Mouse (Mus musculus): Measurements from ENCODE around the gene Ltf. TPM values are rescaled to one million over a fixed set of nuclear protein-coding genes. Genes with fewer than 3 reads are reported as not detected.
A peak's percentile ranks its signal among the peaks of the same experiment; 100 is the strongest.

Gene Ltf
- polyA plus RNA-seq, 1 experiment from 2014 or later = 0.27 TPM

GRCm38 (mm10) chr9:111046222-111046621 lies 27.2 kb downstream of the Ltf start:
- WGBS = 82% methylated on average over 3 of the region's 3 CpGs

DNA sequence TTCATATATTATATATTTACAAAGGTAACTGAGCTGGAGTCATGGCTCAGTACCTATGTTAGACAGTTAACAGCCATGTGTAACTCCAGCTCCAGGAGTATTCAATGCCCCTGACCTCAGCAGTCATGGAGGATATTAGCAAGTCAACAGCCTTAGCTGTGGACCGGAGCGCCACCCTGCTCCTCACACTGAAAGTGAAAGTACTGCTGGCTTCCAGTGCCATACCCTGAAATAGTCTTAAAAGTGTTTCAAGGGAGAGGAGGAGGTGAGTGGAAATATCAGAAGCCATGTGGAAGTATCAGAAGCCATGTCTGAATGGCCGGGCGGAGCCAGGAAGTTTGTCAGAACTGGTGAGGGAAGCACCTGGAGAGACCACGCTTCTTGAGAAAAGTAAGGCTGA lies 28.2 kb downstream of the Ltf start:
- no peaks in the 10 kb centered on the region for H3K36me3 ChIP-seq
- WGBS = 96% methylated on average over 5 of the region's 5 CpGs
- H3K4me3 ChIP-seq = no peak overlapping the region
- no peaks in the 10 kb centered on the region for H3K27me3 ChIP-seq (ENCODE audit: insufficient read depth, poor library complexity, severe bottlenecking)
- no peak overlapping the region for H3K27ac ChIP-seq
- no peaks in the 10 kb centered on the region for H3K4me1 ChIP-seq (replicated peaks)
- H3K9me3 ChIP-seq = no peaks in the 10 kb centered on the region
- no peak for DNase-seq (ENCODE audit: low spot score)

More at GRCm38 (mm10) chr9:111046222-111046621, 27.2 kb downstream of the Ltf start:
- H3K4me1 ChIP-seq (replicated peaks) = no peaks in the 10 kb centered on the region
- H3K36me3 ChIP-seq = no peaks in the 10 kb centered on the region
- H3K9me3 ChIP-seq = no peaks in the 10 kb centered on the region
- H3K27me3 ChIP-seq (ENCODE audit: insufficient read depth, poor library complexity, severe bottlenecking) = no peaks in the 10 kb centered on the region
- DNase-seq (ENCODE audit: low spot score) = no peak
- H3K4me3 ChIP-seq = no peak overlapping the region
- no peak overlapping the region for H3K27ac ChIP-seq

DNA sequence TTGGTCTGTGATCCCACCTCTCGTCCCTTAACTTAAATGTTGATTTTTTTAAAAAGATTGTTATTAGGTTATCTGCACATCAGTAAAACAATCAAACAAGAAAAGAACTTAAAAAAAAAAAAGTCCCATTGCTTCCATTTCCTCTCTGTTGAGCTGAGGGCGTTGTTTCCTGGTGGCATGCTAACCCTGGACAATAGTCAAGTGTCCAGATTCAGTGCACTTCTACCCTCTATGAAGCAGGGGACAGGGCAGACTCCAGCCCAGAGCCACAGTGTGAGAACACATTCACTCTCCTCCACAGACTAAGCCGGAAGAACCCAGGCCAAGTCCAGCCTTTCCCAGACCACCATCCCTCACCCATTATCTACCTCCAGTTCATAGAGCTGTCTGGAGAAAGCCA lies 29.4 kb downstream of the Ltf start:
- 80% methylated on average over 3 of the region's 3 CpGs for WGBS
- Histone ChIP-seq H3K36me3 (no peaks in the 10 kb centered on the region), H3K9me3 (no peaks in the 10 kb centered on the region), H3K4me3 (no peak overlapping the region), H3K4me1 (replicated peaks) (no peaks in the 10 kb centered on the region), H3K27ac (no peak overlapping the region), H3K27me3 (ENCODE audit: insufficient read depth, poor library complexity, severe bottlenecking) (no peaks in the 10 kb centered on the region)
- no peak for DNase-seq (ENCODE audit: low spot score)

GRCm38 (mm10) chr9:111054923-111055322 lies 35.9 kb downstream of the Ltf start:
- Histone ChIP-seq H3K36me3 (no peaks in the 10 kb centered on the region), H3K9me3 (no peaks in the 10 kb centered on the region), H3K27ac (no peak overlapping the region), H3K4me3 (no peak overlapping the region), H3K27me3 (ENCODE audit: insufficient read depth, poor library complexity, severe bottlenecking) (no peaks in the 10 kb centered on the region), H3K4me1 (replicated peaks) (peaks cover 22% of the 10 kb centered on the region)
- no peak for DNase-seq (ENCODE audit: low spot score)
- WGBS = 89% methylated on average over 9 of the region's 9 CpGs

DNA sequence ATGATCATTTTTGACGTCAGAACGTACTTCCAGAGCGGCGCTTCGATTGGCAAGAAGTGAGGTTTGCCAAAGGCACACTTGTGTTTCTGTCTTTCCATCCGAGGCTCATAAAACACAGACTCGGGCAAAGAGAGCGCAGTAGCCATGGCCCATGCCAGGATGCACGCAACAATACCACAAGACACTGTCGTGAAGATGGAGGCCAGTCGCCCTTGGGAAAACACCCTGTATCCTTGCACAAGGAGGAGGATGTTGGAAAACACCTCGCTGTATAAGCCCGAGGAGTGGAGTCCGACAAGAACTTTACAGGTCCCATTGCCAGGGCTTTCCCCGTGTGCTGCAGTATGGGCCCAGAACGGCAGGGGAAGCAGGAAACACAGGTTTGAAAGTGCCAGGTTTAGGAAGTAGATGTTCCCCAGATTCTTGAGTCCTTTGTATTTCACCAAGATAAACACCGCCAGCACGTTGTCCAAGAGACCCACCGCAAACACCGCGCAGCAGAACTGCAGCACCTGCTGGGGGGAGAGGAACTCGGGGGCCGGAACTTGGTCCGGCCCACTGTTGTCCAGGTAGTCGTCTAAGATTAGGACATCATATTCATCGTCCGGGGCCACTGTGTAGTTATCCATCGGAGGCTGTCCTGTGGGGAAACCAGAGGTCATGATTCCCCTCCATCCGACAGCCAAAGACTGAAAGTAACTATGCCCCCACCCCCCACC lies 36.9 kb downstream of the Ltf start:
- Histone ChIP-seq H3K27ac (peak overlapping the region; percentile 37; the same call in 1 of the 2 replicates), H3K4me3 (peak overlapping the region; percentile 34), H3K4me1 (replicated peaks) (peaks cover 22% of the 10 kb centered on the region), H3K9me3 (no peaks in the 10 kb centered on the region), H3K27me3 (ENCODE audit: insufficient read depth, poor library complexity, severe bottlenecking) (no peaks in the 10 kb centered on the region), H3K36me3 (no peaks in the 10 kb centered on the region)
- 78% methylated on average over 29 of the region's 29 CpGs for WGBS
- no peak for DNase-seq (ENCODE audit: low spot score)

- 42% methylated on average over 11 of the region's 11 CpGs for WGBS
- Histone ChIP-seq H3K4me1 (replicated peaks) (peaks cover 22% of the 10 kb centered on the region), H3K27me3 (ENCODE audit: insufficient read depth, poor library complexity, severe bottlenecking) (no peaks in the 10 kb centered on the region), H3K4me3 (peak overlapping the region; percentile 34), H3K27ac (peak overlapping the region; percentile 37; the same call in 1 of the 2 replicates), H3K36me3 (no peaks in the 10 kb centered on the region), H3K9me3 (no peaks in the 10 kb centered on the region)
- DNase-seq (ENCODE audit: low spot score) = no peak
These were observed 37.4 kb downstream of the Ltf start for GRCm38 (mm10) chr9:111056519-111056797.

DNA sequence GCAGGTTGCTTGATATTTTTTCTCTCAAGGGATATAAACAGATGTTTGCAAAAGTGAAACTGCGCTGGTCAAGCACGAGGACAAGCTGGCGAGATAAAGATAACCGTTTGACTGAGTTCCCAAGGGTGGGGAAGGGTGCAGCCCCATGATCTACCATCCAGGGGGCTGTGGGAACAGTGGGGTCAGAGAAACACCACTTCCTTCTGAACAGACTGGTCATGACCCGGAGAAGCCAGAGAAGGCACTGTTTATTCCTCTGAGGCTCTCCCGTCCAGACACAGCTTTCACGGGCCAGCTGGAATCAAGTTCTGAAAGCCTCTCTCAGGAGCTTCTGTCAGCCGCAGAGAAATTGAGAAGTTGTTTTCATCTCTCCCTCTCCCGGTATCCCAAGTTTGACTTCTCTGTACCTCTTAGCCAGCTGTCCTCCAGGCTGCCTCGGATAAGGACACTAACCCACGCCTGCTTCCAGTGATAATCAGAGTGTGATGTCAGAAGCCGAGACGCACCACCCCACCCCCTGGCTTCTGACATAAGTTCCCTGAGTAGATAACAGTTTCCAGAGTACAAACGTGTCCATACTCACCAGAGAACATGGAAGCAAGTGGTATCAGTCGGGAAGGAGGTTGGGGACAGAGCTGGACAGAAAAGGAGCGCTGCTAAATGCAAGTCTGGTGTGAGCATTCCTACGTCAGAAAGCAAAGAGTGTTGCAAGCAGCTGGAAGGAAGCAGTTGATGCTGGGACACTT lies 37.9 kb downstream of the Ltf start, which contains the start of gene Ccrl2:
Ccrl2 (minus strand) TSS at position 722 of the 746 bp plus-strand sequence.
- Histone ChIP-seq H3K27me3 (ENCODE audit: insufficient read depth, poor library complexity, severe bottlenecking) (no peaks in the 10 kb centered on the region), H3K9me3 (no peaks in the 10 kb centered on the region), H3K4me3 (peak within 1 kb of the TSS; percentile 34), H3K27ac (peak within 1 kb of the TSS; percentile 37), H3K36me3 (no peaks in the 10 kb centered on the region), H3K4me1 (replicated peaks) (peaks cover 22% of the 10 kb centered on the region)
- WGBS = 53% methylated on average over 17 of the region's 17 CpGs
- DNase-seq (ENCODE audit: low spot score) = peak; percentile 20

GRCm38 (mm10) chr9:111057544-111058370 lies 38.7 kb downstream of the Ltf start:
- DNase-seq (ENCODE audit: low spot score) = no peak
- peaks cover 26% of the 10 kb centered on the region for H3K4me1 ChIP-seq (replicated peaks)
- H3K9me3 ChIP-seq = no peaks in the 10 kb centered on the region
- H3K36me3 ChIP-seq = no peaks in the 10 kb centered on the region
- H3K27ac ChIP-seq = no peak overlapping the region
- H3K27me3 ChIP-seq (ENCODE audit: insufficient read depth, poor library complexity, severe bottlenecking) = no peaks in the 10 kb centered on the region
- H3K4me3 ChIP-seq = no peak overlapping the region; the same call in 1 of the 2 replicates
- 72% methylated on average over 14 of the region's 14 CpGs for WGBS

DNA sequence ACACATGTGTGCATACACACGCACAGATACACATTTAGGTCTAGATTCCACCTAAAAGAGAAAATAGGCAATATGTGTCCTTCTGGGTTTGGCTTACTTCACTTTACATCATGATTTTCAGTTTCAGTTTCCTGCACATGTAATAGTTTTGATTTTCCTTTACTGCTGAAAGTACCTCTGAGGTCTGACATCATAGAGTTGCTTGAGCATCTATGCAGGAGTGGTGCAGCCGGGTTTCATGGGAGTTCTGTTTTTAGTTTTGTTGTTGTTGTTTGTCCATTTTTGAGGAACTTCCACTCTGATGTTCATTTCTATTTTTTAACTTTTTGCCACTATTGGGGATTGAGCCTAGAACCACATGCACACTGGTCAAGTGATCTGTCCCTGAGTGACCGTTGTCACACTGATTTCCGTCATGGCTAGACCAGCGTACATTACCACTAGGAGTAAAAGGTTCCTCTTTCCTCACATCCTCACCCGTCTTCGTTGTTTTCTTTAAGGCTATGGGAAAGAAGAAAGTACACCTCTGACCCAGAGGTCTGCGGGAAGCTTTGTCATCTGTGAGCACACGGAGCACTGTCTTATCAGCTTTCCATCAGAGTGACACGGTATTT lies 40.0 kb downstream of the Ltf start:
- Histone ChIP-seq H3K4me1 (replicated peaks) (peaks cover 27% of the 10 kb centered on the region), H3K36me3 (no peaks in the 10 kb centered on the region), H3K27ac (no peak overlapping the region), H3K27me3 (ENCODE audit: insufficient read depth, poor library complexity, severe bottlenecking) (no peaks in the 10 kb centered on the region), H3K4me3 (no peak overlapping the region), H3K9me3 (no peaks in the 10 kb centered on the region)
- WGBS = 76% methylated on average over 10 of the region's 10 CpGs
- DNase-seq (ENCODE audit: low spot score) = no peak

DNA sequence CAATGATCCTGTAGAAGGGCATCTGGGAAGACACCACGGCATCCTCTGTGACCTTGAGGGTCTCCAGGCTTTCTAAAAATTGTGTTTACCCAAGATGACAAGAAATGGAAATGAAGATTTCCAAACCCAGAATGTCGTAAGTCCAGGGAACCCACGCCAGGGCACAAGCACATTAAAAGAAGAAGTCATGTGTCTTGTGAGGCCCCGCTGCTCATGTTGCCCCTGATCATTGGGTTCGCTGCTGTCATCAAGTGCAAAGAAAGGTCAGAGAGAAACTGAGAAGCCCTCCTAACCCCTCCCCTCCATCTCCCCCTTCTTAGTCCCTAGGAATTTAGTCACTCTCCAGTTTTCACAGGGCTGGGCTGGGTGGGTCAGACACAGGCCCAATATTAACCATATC lies 43.8 kb downstream of the Ltf start:
- 75% methylated on average over 5 of the region's 5 CpGs for WGBS
- Histone ChIP-seq H3K27ac (no peak overlapping the region), H3K9me3 (no peaks in the 10 kb centered on the region), H3K4me3 (no peak overlapping the region), H3K27me3 (ENCODE audit: insufficient read depth, poor library complexity, severe bottlenecking) (no peaks in the 10 kb centered on the region), H3K36me3 (no peaks in the 10 kb centered on the region), H3K4me1 (replicated peaks) (0 out of 2 replicates have a peak, but pooled peaks cover 5% of the 10 kb centered on the region)
- DNase-seq (ENCODE audit: low spot score) = no peak

GRCm38 (mm10) chr9:111067052-111067451 lies 48.0 kb downstream of the Ltf start:
- no peaks in the 10 kb centered on the region for H3K27me3 ChIP-seq (ENCODE audit: insufficient read depth, poor library complexity, severe bottlenecking)
- H3K9me3 ChIP-seq = no peaks in the 10 kb centered on the region
- H3K36me3 ChIP-seq = no peaks in the 10 kb centered on the region
- no peak overlapping the region for H3K4me3 ChIP-seq
- no peak for DNase-seq (ENCODE audit: low spot score)
- 86% methylated on average over 4 of the region's 4 CpGs for WGBS
- no peak overlapping the region for H3K27ac ChIP-seq
- 0 out of 2 replicates have a peak, but pooled peaks cover 11% of the 10 kb centered on the region for H3K4me1 ChIP-seq (replicated peaks)

DNA sequence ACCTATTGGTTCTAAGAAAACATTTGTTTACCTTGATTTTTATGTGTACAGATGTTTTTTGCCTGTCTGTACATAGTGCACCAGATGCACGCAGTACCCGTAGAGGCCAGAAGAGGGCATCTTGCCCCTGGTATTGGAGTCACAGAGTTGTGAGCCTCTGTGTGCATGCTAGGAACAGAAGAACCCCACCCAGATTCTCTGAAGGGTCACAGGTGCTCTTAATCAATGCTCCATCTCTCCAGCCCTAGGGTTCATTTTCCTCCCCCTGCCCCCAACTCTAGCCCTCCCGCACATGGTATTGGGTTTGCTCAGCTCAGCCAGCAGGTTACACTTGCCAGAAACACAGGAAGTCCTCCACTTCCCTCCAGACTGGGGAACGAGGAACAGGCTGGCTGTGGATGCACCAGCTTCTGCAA lies 51.5 kb downstream of the Ltf start:
- H3K4me3 ChIP-seq = no peak overlapping the region
- H3K27ac ChIP-seq = no peak overlapping the region
- peaks cover 6% of the 10 kb centered on the region; the same call in 1 of the 2 replicates for H3K9me3 ChIP-seq
- WGBS = 37% methylated on average over 4 of the region's 4 CpGs
- no peaks in the 10 kb centered on the region for H3K36me3 ChIP-seq
- H3K27me3 ChIP-seq (ENCODE audit: insufficient read depth, poor library complexity, severe bottlenecking) = no peaks in the 10 kb centered on the region
- DNase-seq (ENCODE audit: low spot score) = peak; percentile 57
- H3K4me1 ChIP-seq (replicated peaks) = 0 out of 2 replicates have a peak, but pooled peaks cover 6% of the 10 kb centered on the region

All from hindbrain, embryonic 10.5 days (tissue).